Mouse (Mus musculus) heart, embryonic 14.5 days (tissue): ENCODE measurements around the gene Fkbp6. TPM values are rescaled to one million over a fixed set of nuclear protein-coding genes. Genes with fewer than 3 reads are reported as not detected.

Source experiments
- ATAC-seq: fragments of 200-750 bp; cut with Nextera tagmentation; 2 replicates; pipeline ENCODE4 v1.8.0; 2017; ENCODE audit warnings: low read depth, moderate TSS enrichment; ENCODE audit not compliant: insufficient number of reproducible peaks, insufficient read depth, low FRiP score
- H3K27ac ChIP-seq, 2 experiments: fragments of 200-500 bp in 1 of 2; fragments of 300-500 bp in 1 of 2; sonication (generic) in 1 of 2; replicated peaks in 1 of 2; 2 replicates each; pipeline ENCODE4 v1.5.1; 2012 to 2014; ENCODE audit warnings: low read depth in 2 of 2, low read length in 2 of 2, control low read depth in 1 of 2, mild to moderate bottlenecking in 1 of 2, mixed read lengths in 1 of 2; ENCODE audit not compliant: control insufficient read depth in 1 of 2, insufficient read depth in 1 of 2
- H3K27me3 ChIP-seq: fragments of 300-500 bp; sonication (generic); 2 replicates; pipeline ENCODE4 v1.6.1; 2014; ENCODE audit warnings: mild to moderate bottlenecking, low read length, control low read depth; ENCODE audit not compliant: control insufficient read depth, insufficient read depth
- H3K36me3 ChIP-seq: fragments of 300-500 bp; sonication (generic); 2 replicates; pipeline ENCODE4 v1.6.1; 2014; ENCODE audit warnings: mild to moderate bottlenecking, control low read depth, low read length, mixed read lengths; ENCODE audit not compliant: control insufficient read depth, insufficient read depth
- H3K4me1 ChIP-seq, 2 experiments: fragments of 200-500 bp in 1 of 2; fragments of 300-500 bp in 1 of 2; sonication (generic) in 1 of 2; 2 replicates each; pipeline ENCODE4 v1.6.1; 2012 to 2014; ENCODE audit warnings: low read length in 2 of 2, control low read depth in 1 of 2, mixed read lengths in 1 of 2; ENCODE audit not compliant: control insufficient read depth in 2 of 2, insufficient read depth in 2 of 2
- H3K4me2 ChIP-seq: fragments of 300-500 bp; sonication (generic); 2 replicates; pipeline ENCODE4 v1.6.1; 2014; ENCODE audit warnings: mild to moderate bottlenecking, low read length
- H3K4me3 ChIP-seq, 2 experiments: fragments of 200-500 bp in 1 of 2; fragments of 300-500 bp in 1 of 2; sonication (generic) in 1 of 2; 2 replicates each; pipeline ENCODE4 v1.5.1; 2012 to 2014; ENCODE audit warnings: low read length in 2 of 2, mild to moderate bottlenecking in 2 of 2, control low read depth in 1 of 2, low read depth in 1 of 2, moderate library complexity in 1 of 2; ENCODE audit not compliant: control insufficient read depth in 1 of 2, insufficient read depth in 1 of 2
- H3K9ac ChIP-seq: fragments of 300-500 bp; sonication (generic); 2 replicates; pipeline ENCODE4 v1.6.1; 2014; ENCODE audit warnings: mild to moderate bottlenecking, low read length
- H3K9me3 ChIP-seq: fragments of 300-500 bp; sonication (generic); 2 replicates; pipeline ENCODE4 v1.6.1; 2016; ENCODE audit warnings: low read length, control low read depth; ENCODE audit not compliant: control insufficient read depth
- WGBS: fragments of 180-500 bp; shearing (Covaris S2); extraction: QIAGEN DNeasy Blood & Tissue Kit; methylation state at CpG from one replicate; pipeline ENCODE4 v1.1.7; 2014; 5-methylcytosine and 5-hydroxymethylcytosine counted together
- polyA plus RNA-seq: library from polyadenylated mRNA; unstranded; fragments of >200 nt; fragmentation: Nextera tagmentation; extraction: Ambion mirVana; gene quantifications from 2 replicates; pipeline ENCODE4 v1.2.1, GENCODE M21; 2014

The Fkbp6 gene
- polyA plus RNA-seq, 1 experiment from 2014 or later = not detected

- H3K9me3 ChIP-seq = no peaks in the 10 kb centered on the region
- ATAC-seq = no peak
- no peak overlapping the region for H3K27ac ChIP-seq
- no peak overlapping the region for H3K4me3 ChIP-seq
- no peak overlapping the region for H3K9ac ChIP-seq
- no peaks in the 10 kb centered on the region for H3K4me1 ChIP-seq
- H3K27me3 ChIP-seq = no peaks in the 10 kb centered on the region
- no peaks in the 10 kb centered on the region for H3K36me3 ChIP-seq
- H3K4me2 ChIP-seq = no peak overlapping the region
- 81% methylated on average over 2 of the region's 2 CpGs for WGBS
Measured at GRCm38 (mm10) chr5:135292001-135292400, 57.8 kb downstream of the Fkbp6 start.

GRCm38 (mm10) chr5:135291193-135291592 is 58.7 kb downstream of the Fkbp6 start:
- Histone ChIP-seq H3K9me3 (no peaks in the 10 kb centered on the region), H3K4me3 (no peak overlapping the region), H3K4me2 (no peak overlapping the region), H3K9ac (no peak overlapping the region), H3K27me3 (no peaks in the 10 kb centered on the region), H3K36me3 (no peaks in the 10 kb centered on the region), H3K4me1 (no peaks in the 10 kb centered on the region), H3K27ac (no peak overlapping the region)
- WGBS = 64% methylated on average over 4 of the region's 4 CpGs
- ATAC-seq = no peak

GRCm38 (mm10) chr5:135290703-135291102 is 59.1 kb downstream of the Fkbp6 start:
- 74% methylated on average over 6 of the region's 6 CpGs for WGBS

GRCm38 (mm10) chr5:135286926-135287325 is 62.9 kb downstream of the Fkbp6 start:
- Histone ChIP-seq H3K9me3 (no peaks in the 10 kb centered on the region), H3K9ac (no peak overlapping the region), H3K4me1 (no peaks in the 10 kb centered on the region), H3K4me3 (no peak overlapping the region), H3K36me3 (no peaks in the 10 kb centered on the region), H3K4me2 (no peak overlapping the region), H3K27ac (no peak overlapping the region), H3K27me3 (no peaks in the 10 kb centered on the region)
- WGBS = 68% methylated on average over 5 of the region's 5 CpGs
- ATAC-seq = no peak

More at GRCm38 (mm10) chr5:135290703-135291102, 59.1 kb downstream of the Fkbp6 start:
- no peak overlapping the region for H3K4me2 ChIP-seq
- no peaks in the 10 kb centered on the region for H3K27me3 ChIP-seq
- H3K27ac ChIP-seq = no peak overlapping the region
- no peak for ATAC-seq
- no peaks in the 10 kb centered on the region for H3K9me3 ChIP-seq
- no peak overlapping the region for H3K9ac ChIP-seq
- H3K4me3 ChIP-seq = no peak overlapping the region
- no peaks in the 10 kb centered on the region for H3K36me3 ChIP-seq
- no peaks in the 10 kb centered on the region for H3K4me1 ChIP-seq

GRCm38 (mm10) chr5:135286185-135286584 is 63.7 kb downstream of the Fkbp6 start:
- Histone ChIP-seq H3K36me3 (no peaks in the 10 kb centered on the region), H3K4me2 (no peak overlapping the region), H3K4me1 (no peaks in the 10 kb centered on the region), H3K9ac (no peak overlapping the region), H3K27me3 (no peaks in the 10 kb centered on the region), H3K4me3 (no peak overlapping the region), H3K9me3 (no peaks in the 10 kb centered on the region), H3K27ac (no peak overlapping the region)
- ATAC-seq = peak; percentile 52; the same call in 1 of the 2 replicates
- 3% methylated on average over 6 of the region's 6 CpGs for WGBS

- no peak for ATAC-seq
- Histone ChIP-seq H3K27ac (no peak overlapping the region), H3K9me3 (no peaks in the 10 kb centered on the region), H3K9ac (no peak overlapping the region), H3K36me3 (no peaks in the 10 kb centered on the region), H3K4me1 (peaks cover 0 to 2% of the 10 kb centered on the region in 2 experiments; a peak in 1 of 4 replicates), H3K4me3 (no peak overlapping the region), H3K27me3 (no peaks in the 10 kb centered on the region), H3K4me2 (no peak overlapping the region)
- WGBS = 74% methylated on average over 3 of the region's 3 CpGs
Measured at GRCm38 (mm10) chr5:135285211-135285610, 64.6 kb downstream of the Fkbp6 start.

- no peaks in the 10 kb centered on the region for H3K36me3 ChIP-seq
- H3K9ac ChIP-seq = no peak overlapping the region
- H3K4me2 ChIP-seq = no peak overlapping the region
- H3K27me3 ChIP-seq = no peaks in the 10 kb centered on the region
- no peaks in the 10 kb centered on the region for H3K9me3 ChIP-seq
- H3K27ac ChIP-seq = no peak overlapping the region
- 58% methylated on average over 9 of the region's 9 CpGs for WGBS
- no peak overlapping the region for H3K4me3 ChIP-seq
- peaks cover 6 to 12% of the 10 kb centered on the region in 2 experiments for H3K4me1 ChIP-seq
- no peak for ATAC-seq
Measured at GRCm38 (mm10) chr5:135280226-135280625, 69.6 kb downstream of the Fkbp6 start.

GRCm38 (mm10) chr5:135276597-135276996 is 73.2 kb downstream of the Fkbp6 start:
- Histone ChIP-seq H3K27ac (no peak overlapping the region), H3K4me3 (peak overlapping the region; percentile 17 to 25; a peak in 3 of 4 replicates), H3K4me1 (peaks cover 17 to 23% of the 10 kb centered on the region in 2 experiments), H3K9ac (peak overlapping the region; percentile 67), H3K36me3 (no peaks in the 10 kb centered on the region), H3K9me3 (no peaks in the 10 kb centered on the region), H3K4me2 (peak overlapping the region; percentile 63), H3K27me3 (no peaks in the 10 kb centered on the region)
- WGBS = 3% methylated on average over 36 of the region's 36 CpGs
- 0 out of 2 replicates have a peak, but pooled peaks have one; percentile 40 for ATAC-seq
